Mouse (Mus musculus) Patski (cell line): Measurements from ENCODE around the gene Kcnq5. TPM values are rescaled to one million over a fixed set of nuclear protein-coding genes. Genes with fewer than 3 reads are reported as not detected.
A peak's percentile ranks its signal among the peaks of the same experiment; 100 is the strongest.

Source experiments
- ATAC-seq: fragments of 100-300 bp; one replicate; pipeline ENCODE4 v1.8.0; 2021
- CTCF ChIA-PET: fragments of 350-600 bp; sonication (Branson Sonifier 250); formaldehyde crosslinking; loops from one replicate; lab custom pipeline; 2022; ENCODE audit warnings: inconsistent platforms; lab: Charles Lee
- POLR2A ChIA-PET: fragments of 350-600 bp; sonication (Branson Sonifier 250); formaldehyde crosslinking; loops from one replicate; lab custom pipeline; 2022; ENCODE audit warnings: antibody characterized with exemption, inconsistent platforms; lab: Charles Lee
- DNase-seq: peaks from one replicate; pipeline ENCODE4 v3.0.0-alpha.2; 2011; ENCODE audit warnings: low read depth, low spot score
- H3K27me3 ChIP-seq: fragments of 371-371 bp; one replicate; pipeline ENCODE4 v1.5.1; 2021
- CTCF ChIP-seq: fragments of 100-300 bp; IDR thresholded peaks from one replicate; pipeline ENCODE4 v1.5.1; 2021
- in situ Hi-C: fragments of 300-500 bp; cut with MboI; formaldehyde crosslinking; loops from 3 replicates; pipeline ENCODE4 v1.11.1; 2018; ENCODE audit warnings: low pct_unique_long_range_greater_than_20kb, mixed read lengths
- polyA plus RNA-seq: library from polyadenylated mRNA; unstranded; gene quantifications from one replicate; pipeline ENCODE4 v1.2.3, GENCODE M21; 2021

Gene Kcnq5
- polyA plus RNA-seq, 1 experiment from 2014 or later, result 0.95 TPM

DNA sequence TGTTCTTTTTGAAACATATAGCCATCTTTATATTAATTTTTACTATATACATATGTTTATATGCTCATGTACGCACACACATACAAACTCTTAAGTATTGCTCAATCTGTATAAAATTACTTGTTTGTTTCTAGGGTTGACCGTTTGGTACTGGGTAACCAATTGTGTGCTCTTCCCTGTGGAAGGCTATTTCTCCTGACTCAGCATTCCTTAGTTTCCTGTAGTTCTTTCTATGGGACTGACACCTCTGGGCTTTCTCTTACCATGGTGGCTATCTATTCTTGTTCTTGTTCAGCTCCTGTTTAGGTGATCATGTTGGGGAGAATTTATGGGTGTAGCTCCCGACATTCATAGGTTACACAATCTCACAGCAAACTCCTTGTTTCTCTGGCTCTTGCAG is 473.1 kb downstream of the Kcnq5 start:
- DNase-seq, result no peak
- H3K27me3 ChIP-seq, result no peaks in the 10 kb centered on the region
- no peak for ATAC-seq
- ChIA-PET CTCF (no interaction called here), POLR2A (interaction anchor here (0.5 kb wide), 1 partner anchor 32 kb away, joined by 3 read pairs; no protein-coding TSS in a partner anchor)
- in situ Hi-C loops, result no loop called here
- no peak for TF ChIP-seq CTCF

DNA sequence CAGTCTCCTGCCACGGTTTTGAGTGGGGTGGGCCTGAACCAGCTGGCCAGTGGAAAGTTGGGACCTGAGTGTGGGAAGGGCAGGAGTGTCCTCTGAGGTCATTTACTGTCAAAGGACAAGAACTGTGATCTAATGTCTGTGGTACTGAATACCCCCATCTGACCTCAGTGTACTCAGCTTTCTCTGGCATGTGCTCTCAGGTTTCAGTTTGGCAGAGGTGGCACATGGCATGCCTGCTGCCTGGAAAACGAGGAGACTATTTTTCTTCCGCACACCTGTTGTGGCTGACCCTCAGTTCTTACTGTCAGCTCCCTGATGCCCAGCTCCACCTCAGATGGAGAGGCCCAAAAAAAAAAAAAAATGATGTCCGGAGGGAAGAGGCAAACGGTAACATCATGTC is 475.5 kb downstream of the Kcnq5 start:
- ATAC-seq, result no peak
- no peak for TF ChIP-seq CTCF
- no peaks in the 10 kb centered on the region for H3K27me3 ChIP-seq
- in situ Hi-C loops, result no loop called here
- ChIA-PET POLR2A (no interaction called here), CTCF (no interaction called here)
- no peak for DNase-seq

DNA sequence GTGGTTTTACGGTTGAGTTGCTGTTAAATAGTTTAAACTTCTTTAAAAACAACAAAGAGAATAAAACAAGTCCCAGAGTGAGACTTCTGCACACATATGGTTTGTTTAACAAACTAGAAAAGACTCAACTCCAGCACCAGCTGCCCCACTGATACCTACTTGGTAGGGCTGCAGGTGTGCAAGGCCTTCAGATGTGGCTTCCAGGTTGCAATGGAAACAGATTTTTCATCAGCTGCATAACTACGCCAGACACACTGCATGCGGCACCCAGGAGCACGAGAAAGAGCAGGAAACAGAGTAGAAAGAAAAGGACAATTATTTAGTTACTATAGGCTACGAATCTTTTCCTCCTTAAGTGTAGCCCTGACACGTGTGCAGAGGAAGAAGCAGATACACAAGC is 492.4 kb downstream of the Kcnq5 start:
- ChIA-PET POLR2A (no interaction called here), CTCF (no interaction called here)
- no peak for DNase-seq
- ATAC-seq, result no peak
- H3K27me3 ChIP-seq, result no peaks in the 10 kb centered on the region
- in situ Hi-C loops, result no loop called here
- no peak for TF ChIP-seq CTCF

DNA sequence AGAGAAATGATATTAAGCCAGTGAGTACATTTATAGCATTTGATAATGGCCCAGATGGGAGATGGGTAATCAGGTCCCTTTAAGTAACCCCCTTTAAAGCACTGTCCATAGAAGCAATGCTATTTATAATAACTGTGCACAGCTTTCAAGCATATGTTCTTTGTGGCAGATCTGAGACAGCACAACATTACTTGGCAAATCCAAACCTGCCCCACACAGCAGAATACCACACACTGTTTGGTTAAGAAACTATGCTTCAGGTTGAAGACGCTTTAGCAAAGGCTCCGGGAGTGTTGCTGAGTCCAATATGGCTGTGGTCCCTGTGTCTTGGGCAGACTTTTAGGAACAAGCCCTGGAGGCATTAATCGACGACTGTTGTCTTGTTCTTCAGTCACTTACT is 495.3 kb downstream of the Kcnq5 start:
- ChIA-PET POLR2A (no interaction called here), CTCF (no interaction called here)
- ATAC-seq, result no peak
- no peak for DNase-seq
- H3K27me3 ChIP-seq, result no peaks in the 10 kb centered on the region
- in situ Hi-C loops, result no loop called here
- no peak for TF ChIP-seq CTCF

DNA sequence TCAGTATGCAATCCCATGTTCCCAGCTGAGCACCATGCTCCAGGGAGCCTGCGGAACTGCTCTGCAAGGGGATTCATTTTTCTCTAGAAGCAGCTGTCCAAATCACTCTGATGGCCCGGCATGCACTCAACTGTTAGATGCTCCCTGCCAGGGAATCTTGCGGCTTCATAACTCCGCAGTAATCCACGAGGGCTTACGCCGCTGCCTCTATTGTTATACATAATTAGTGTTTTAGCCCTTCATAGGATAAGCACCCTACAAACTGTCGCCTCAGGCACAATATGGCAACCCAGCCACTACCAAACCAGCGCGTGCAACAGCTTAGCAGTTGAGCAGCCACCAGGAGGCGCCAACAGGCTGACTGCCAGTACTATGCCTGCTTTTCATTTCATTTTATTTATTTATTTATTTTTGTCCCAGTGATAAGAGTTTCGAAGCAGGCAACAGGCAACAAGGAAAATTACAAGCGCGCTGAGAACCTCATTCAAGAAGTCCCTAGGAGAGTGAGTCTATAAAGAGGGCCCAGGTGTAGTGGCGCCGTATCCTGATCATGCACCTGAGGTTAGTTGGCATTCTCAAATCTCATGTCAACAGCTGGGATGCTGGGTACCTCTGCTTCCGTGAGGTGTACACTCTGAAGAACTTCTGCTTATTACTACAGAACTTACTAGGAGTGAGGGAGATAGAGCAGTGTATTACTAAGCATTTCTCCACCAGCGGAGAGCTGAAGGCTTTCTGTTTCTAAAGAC is 500.6 kb downstream of the Kcnq5 start:
- in situ Hi-C loops, result loop anchor here (5.0 kb wide), 1 partner anchor 511 kb away; no protein-coding TSS in a partner anchor
- TF ChIP-seq CTCF, result peak; percentile 91
- ChIA-PET POLR2A (no interaction called here), CTCF (interaction anchor here (0.8 to 4.2 kb wide), 3 partner anchors 16 to 506 kb away, joined by 3 to 18 read pairs (median 3); no protein-coding TSS in a partner anchor)
- H3K27me3 ChIP-seq, result no peaks in the 10 kb centered on the region
- ATAC-seq, result peak; percentile 39
- DNase-seq, result no peak

DNA sequence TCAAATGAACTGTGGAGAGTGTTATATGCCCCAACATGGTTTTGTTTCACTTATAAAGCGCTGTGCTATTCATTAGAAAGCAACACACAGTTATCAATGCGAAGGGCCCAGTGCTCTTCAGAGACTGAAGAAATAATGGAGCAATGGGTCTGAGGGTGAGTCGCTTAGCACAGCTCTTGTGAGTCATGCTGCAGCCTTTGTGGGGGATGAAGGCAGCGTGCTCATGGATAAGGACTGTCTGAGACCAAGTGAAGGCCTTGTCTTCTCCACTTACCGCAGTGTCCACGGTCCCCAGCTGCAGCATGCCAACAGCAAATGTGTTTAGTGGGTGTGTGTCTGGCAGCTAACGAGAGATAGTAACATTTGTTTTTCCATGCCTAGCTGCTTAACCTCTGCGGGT is 503.2 kb downstream of the Kcnq5 start:
- no peak for DNase-seq
- H3K27me3 ChIP-seq, result no peaks in the 10 kb centered on the region
- in situ Hi-C loops, result no loop called here
- no peak for TF ChIP-seq CTCF
- ChIA-PET CTCF (interaction anchor here (4.2 kb wide), 1 partner anchor 508 kb away, joined by 18 read pairs; no protein-coding TSS in a partner anchor), POLR2A (no interaction called here)
- ATAC-seq, result peak; percentile 69

DNA sequence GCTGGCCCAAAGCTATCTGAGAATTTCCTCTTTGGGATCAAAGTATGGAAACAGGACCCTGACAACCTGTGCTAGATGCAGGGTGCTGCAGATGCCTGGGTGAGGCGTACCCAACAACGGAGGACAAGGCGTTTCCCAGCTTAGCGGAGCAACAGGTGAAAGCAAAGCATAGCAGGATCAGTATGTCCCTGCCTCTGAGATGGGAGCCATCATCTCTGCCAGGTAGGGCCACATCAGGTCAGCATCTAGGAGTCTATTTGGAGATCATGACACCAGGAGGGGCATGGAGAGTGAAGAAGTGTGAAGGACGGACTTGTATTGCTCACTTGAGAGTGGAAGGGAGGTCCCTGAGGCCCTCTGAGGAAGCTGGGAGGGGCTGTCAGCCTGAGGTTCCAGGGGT is 505.8 kb downstream of the Kcnq5 start:
- peaks cover 7% of the 10 kb centered on the region for H3K27me3 ChIP-seq
- DNase-seq, result no peak
- ChIA-PET POLR2A (no interaction called here), CTCF (no interaction called here)
- in situ Hi-C loops, result no loop called here
- TF ChIP-seq CTCF, result no peak
- ATAC-seq, result no peak

DNA sequence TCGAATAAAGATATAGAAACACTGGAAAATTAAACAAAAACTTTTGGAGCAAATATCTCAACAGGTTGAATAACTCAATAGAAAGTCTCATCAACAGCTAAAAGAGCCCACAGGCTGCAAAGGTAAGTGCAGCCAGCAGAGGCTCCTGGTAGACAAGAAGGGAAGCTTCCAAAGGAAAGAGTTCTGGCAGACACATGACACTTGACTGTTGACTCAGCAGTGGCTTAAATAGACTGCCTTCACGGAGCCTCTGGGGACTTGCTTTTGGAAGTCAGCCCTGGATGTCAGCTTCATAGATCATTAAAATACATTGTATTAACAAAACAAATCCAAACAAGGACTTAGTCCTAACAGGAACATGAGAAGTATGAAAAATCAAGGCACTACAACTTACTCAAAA is 513.5 kb downstream of the Kcnq5 start:
- no peak for ATAC-seq
- in situ Hi-C loops, result no loop called here

DNA sequence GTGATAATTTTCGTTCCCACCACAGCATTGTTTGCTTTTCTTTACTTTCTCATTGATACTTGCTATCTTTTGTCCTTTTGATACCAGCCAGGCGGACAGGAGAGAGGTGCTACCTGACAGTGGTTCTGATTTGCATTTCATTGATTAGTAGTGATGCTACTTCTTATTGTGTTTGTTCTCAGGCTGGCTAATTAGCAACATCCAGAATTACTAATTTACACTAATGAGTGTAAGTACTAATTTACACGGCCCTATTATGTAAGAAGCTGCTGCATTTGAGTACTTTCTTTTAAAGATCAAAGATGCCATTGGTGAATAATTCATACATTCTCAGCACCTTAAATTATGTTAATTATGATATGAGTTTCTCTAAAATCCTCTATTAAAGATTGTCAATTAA is 525.0 kb downstream of the Kcnq5 start:
- no peak for TF ChIP-seq CTCF
- in situ Hi-C loops, result no loop called here
- ATAC-seq, result no peak

More for the DNA sequence above, 513.5 kb downstream of the Kcnq5 start:
- ChIA-PET CTCF (interaction anchor here (1.0 kb wide), 1 partner anchor 519 kb away, joined by 3 read pairs; no protein-coding TSS in a partner anchor), POLR2A (no interaction called here)
- TF ChIP-seq CTCF, result peak; percentile 35
- peaks cover 15% of the 10 kb centered on the region for H3K27me3 ChIP-seq
- DNase-seq, result no peak

DNA sequence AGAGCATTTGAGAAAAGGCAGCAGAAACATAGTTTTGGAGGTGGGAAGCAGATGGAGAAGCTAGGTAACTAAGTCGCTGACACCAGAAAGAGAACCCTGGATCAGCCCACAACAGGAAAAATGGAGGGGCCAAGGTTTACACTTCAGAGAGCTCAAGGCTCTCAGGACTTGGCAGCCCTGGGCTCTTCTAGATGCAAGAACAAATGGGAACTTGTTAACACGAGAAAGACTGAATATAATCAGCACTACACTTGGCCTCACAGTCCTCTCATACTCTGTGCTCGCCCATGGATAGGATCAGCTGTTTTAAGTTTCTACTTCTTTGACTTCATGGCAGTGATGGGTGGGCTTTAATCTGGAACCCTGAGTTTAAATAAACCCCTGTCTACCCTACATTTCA is 526.9 kb downstream of the Kcnq5 start:
- ChIA-PET CTCF (interaction anchor here (1.4 kb wide), 1 partner anchor 25 kb away, joined by 4 read pairs; no protein-coding TSS in a partner anchor), POLR2A (no interaction called here)
- DNase-seq (no peak), ATAC-seq (no peak)
- in situ Hi-C loops, result no loop called here
- H3K27me3 ChIP-seq, result peaks cover 5% of the 10 kb centered on the region
- TF ChIP-seq CTCF, result no peak

More for the DNA sequence above, 525.0 kb downstream of the Kcnq5 start:
- peaks cover 5% of the 10 kb centered on the region for H3K27me3 ChIP-seq
- ChIA-PET CTCF (no interaction called here), POLR2A (interaction anchor here (0.6 kb wide), 1 partner anchor 25 kb away, joined by 5 read pairs; no protein-coding TSS in a partner anchor)
- no peak for DNase-seq

DNA sequence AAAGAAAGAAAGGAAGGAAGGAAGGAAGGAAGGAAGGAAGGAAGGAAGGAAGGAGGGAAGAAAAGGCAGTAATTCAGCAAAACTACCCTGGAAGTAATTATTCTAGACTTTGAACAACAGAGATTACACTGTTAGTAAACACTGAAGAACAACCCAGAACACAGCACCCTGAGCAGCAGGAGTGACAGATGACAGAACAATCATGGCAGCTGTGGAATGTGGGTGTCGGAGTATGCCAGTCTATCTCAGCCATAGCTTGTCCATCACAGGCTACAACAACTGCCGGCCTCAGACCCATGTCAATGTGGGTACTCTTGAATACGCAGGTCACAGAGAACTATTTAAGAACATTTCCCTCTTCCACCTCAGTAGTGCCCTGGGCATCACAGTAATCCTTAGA is 530.1 kb downstream of the Kcnq5 start:
- ATAC-seq, result no peak
- in situ Hi-C loops, result no loop called here
- POLR2A ChIA-PET, result no interaction called here

More for the DNA sequence above, 530.1 kb downstream of the Kcnq5 start:
- no peaks in the 10 kb centered on the region for H3K27me3 ChIP-seq
- no peak for DNase-seq
- CTCF ChIA-PET, result no interaction called here
- TF ChIP-seq CTCF, result no peak
